ENCODE assay signal across 24 mouse cellular contexts in the genomic region with DNA sequence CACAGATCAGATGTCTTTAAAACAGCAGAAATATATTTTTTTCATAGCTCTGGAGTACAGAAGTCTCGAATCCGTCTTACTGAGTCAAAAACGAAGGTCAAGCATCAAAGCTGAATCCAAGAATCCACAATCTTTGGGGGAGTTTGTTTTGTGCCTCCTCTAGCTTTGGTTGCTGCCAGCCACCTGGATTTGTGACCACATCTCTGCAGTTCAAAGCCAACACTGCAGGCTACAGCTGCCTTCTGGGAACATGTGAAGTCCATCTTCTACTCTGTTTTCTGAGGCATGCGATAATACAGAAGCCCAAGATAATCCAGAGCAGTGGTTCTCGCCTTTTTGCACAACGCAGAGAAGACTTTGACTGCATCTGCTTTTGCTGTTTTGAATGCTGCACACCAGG. TPM values are rescaled to one million over a fixed set of nuclear protein-coding genes. Genes with fewer than 3 reads are reported as not detected.
DNase-seq lines count a peak whose midpoint lies in the region; ATAC-seq lines count a peak whose summit lies in the region.
"Had no signal": no experiment of that assay in that cellular context is flagged by ENCODE, and none has a peak within 500 bp of the region (broad histone marks: within the 10 kb centered on the region; RNA-seq: fewer than 3 reads in every experiment).

No protein-coding gene starts in this region.

- H3K4me2 ChIP-seq in heart, embryonic 12.5 days = no peak overlapping the region
- no peak overlapping the region for H3K4me2 ChIP-seq in intestine, embryonic 14.5 days (ENCODE audit: low read length)
- H3K4me2 ChIP-seq in intestine, embryonic 15.5 days (replicated peaks) = no peak overlapping the region
- H3K4me2 ChIP-seq: embryonic facial prominence, embryonic 13.5 days; embryonic facial prominence, embryonic 15.5 days; forebrain, embryonic 12.5 days had no signal

- WGBS in heart, embryonic 12.5 days = 80% methylated on average over 6 of the region's 6 CpGs
- 83% methylated on average over 6 of the region's 6 CpGs for WGBS in intestine, embryonic 14.5 days
- 79% methylated on average over 6 of the region's 6 CpGs for WGBS in intestine, embryonic 15.5 days

- no peak overlapping the region for H3K27ac ChIP-seq in heart, embryonic 12.5 days (ENCODE audit: poor library complexity, severe bottlenecking)
- H3K27ac ChIP-seq in intestine, embryonic 14.5 days (ENCODE audit: low read depth) = no peak overlapping the region
- H3K27ac ChIP-seq in intestine, embryonic 15.5 days = no peak overlapping the region
- H3K27ac ChIP-seq: embryonic facial prominence, embryonic 13.5 days; embryonic facial prominence, embryonic 15.5 days; forebrain, embryonic 10.5 days; forebrain, embryonic 12.5 days had no signal

- no peak overlapping the region for H3K9ac ChIP-seq in heart, embryonic 12.5 days
- no peak overlapping the region for H3K9ac ChIP-seq in intestine, embryonic 14.5 days (ENCODE audit: low read length)
- H3K9ac ChIP-seq in intestine, embryonic 15.5 days = no peak overlapping the region
- H3K9ac ChIP-seq: embryonic facial prominence, embryonic 13.5 days; embryonic facial prominence, embryonic 15.5 days; forebrain, embryonic 12.5 days had no signal

- no peaks in the 10 kb centered on the region for H3K9me3 ChIP-seq in heart, embryonic 12.5 days (replicated peaks)
- H3K9me3 ChIP-seq in intestine, embryonic 14.5 days (ENCODE audit: control insufficient read depth, low read length) = no peaks in the 10 kb centered on the region
- H3K9me3 ChIP-seq in intestine, embryonic 15.5 days = no peaks in the 10 kb centered on the region
- H3K9me3 ChIP-seq: embryonic facial prominence, embryonic 13.5 days; embryonic facial prominence, embryonic 15.5 days; forebrain, embryonic 10.5 days; forebrain, embryonic 12.5 days had no signal

- H3K4me1 ChIP-seq in heart, embryonic 12.5 days (replicated peaks) = peaks cover 8% of the 10 kb centered on the region; the same call in 1 of the 2 replicates
- peaks cover 5% of the 10 kb centered on the region; the same call in 1 of the 2 replicates for H3K4me1 ChIP-seq in intestine, embryonic 14.5 days (replicated peaks; ENCODE audit: control insufficient read depth, insufficient read depth, low read length)
- 0 out of 2 replicates have a peak, but pooled peaks cover 3% of the 10 kb centered on the region for H3K4me1 ChIP-seq in intestine, embryonic 15.5 days (replicated peaks)
- H3K4me1 ChIP-seq: embryonic facial prominence, embryonic 13.5 days; forebrain, embryonic 10.5 days; forebrain, embryonic 12.5 days had no signal

- ATAC-seq in heart, embryonic 12.5 days (ENCODE audit: insufficient number of reproducible peaks, low FRiP score) = no peak
- ATAC-seq in intestine, embryonic 14.5 days (replicated peaks; ENCODE audit: low FRiP score, low TSS enrichment, low read depth) = no peak
- ATAC-seq in intestine, embryonic 15.5 days = no peak
- ATAC-seq: forebrain, embryonic 14.5 days had no signal

- no peaks in the 10 kb centered on the region for H3K27me3 ChIP-seq in heart, embryonic 12.5 days (replicated peaks)
- H3K27me3 ChIP-seq in intestine, embryonic 14.5 days (replicated peaks; ENCODE audit: control insufficient read depth, insufficient read depth, low read length) = no peaks in the 10 kb centered on the region
- no peaks in the 10 kb centered on the region for H3K27me3 ChIP-seq in intestine, embryonic 15.5 days (replicated peaks)
- H3K27me3 ChIP-seq: embryonic facial prominence, embryonic 13.5 days; embryonic facial prominence, embryonic 15.5 days; forebrain, embryonic 12.5 days had no signal

- H3K36me3 ChIP-seq in heart, embryonic 12.5 days = no peaks in the 10 kb centered on the region
- no peaks in the 10 kb centered on the region for H3K36me3 ChIP-seq in intestine, embryonic 14.5 days (ENCODE audit: control insufficient read depth, insufficient read depth, low read length)
- no peaks in the 10 kb centered on the region for H3K36me3 ChIP-seq in intestine, embryonic 15.5 days
- H3K36me3 ChIP-seq: embryonic facial prominence, embryonic 13.5 days; embryonic facial prominence, embryonic 15.5 days; forebrain, embryonic 10.5 days; forebrain, embryonic 12.5 days had no signal

- peak; percentile 93 for DNase-seq in heart, adult 11 months
- DNase-seq in intestine, embryonic 14.5 days (ENCODE audit: low spot score) = peak; percentile 18
- peak; percentile 54 for DNase-seq in ovary, adult 18-20 months (ENCODE audit: low spot score)
- no peak for DNase-seq in ovary, postnatal 36 days (ENCODE audit: low spot score)
- peak; percentile 52 for DNase-seq in 3T3-L1 (ENCODE audit: low read depth, low spot score)
- no peak for DNase-seq in thymus, postnatal 36 days
- DNase-seq: adrenal gland, adult 2 months; adrenal gland, postnatal 10 days; adrenal gland, postnatal 25 days; cerebellum, adult 11 months; cerebellum, adult 18-20 months; cerebellum, adult 8-10 months; cerebellum, adult 9-11 months; cerebellum, postnatal 14 days; cerebellum, postnatal 36 days; embryo, embryonic 11 days had no signal

- H3K4me3 ChIP-seq in heart, embryonic 12.5 days = no peak overlapping the region
- no peak overlapping the region for H3K4me3 ChIP-seq in intestine, embryonic 14.5 days (ENCODE audit: low read depth, low read length)
- H3K4me3 ChIP-seq in intestine, embryonic 15.5 days (replicated peaks) = no peak overlapping the region
- H3K4me3 ChIP-seq: embryonic facial prominence, embryonic 13.5 days; embryonic facial prominence, embryonic 15.5 days; erythroblast, embryonic 14.5 days; forebrain, embryonic 10.5 days; forebrain, embryonic 12.5 days had no signal

RNA-seq across cellular contexts. Expression of a gene that starts 17.9 kb away (rescaled TPM):
- polyA plus RNA-seq in heart, embryonic 12.5 days (2016; fragmentation: Nextera tagmentation; extraction: Ambion mirVana) = 48.3 and 54.0 TPM in 2 replicates
- polyA plus RNA-seq in intestine, embryonic 14.5 days (2014; fragmentation: Nextera tagmentation; extraction: Ambion mirVana) = 26.5 and 28.4 TPM in 2 replicates
- 21.2 and 21.4 TPM in 2 replicates for polyA plus RNA-seq in intestine, embryonic 15.5 days (2015; fragmentation: Nextera tagmentation; extraction: Ambion mirVana)

Comparison
In these comparisons a context has a peak if more than half of its experiments do, and no peak if none do; other contexts are left out.
1. DNase-seq: peak in heart, adult 11 months (single experiment), intestine, embryonic 14.5 days (single experiment), ovary, adult 18-20 months (single experiment) and 3T3-L1 (single experiment); none in ovary, postnatal 36 days (single experiment) and thymus, postnatal 36 days (0 of 2).